Mouse (Mus musculus) CD4-positive, CD25-positive, alpha-beta regulatory T cell, adult 2 months (primary cell): ENCODE measurements around the gene Cpne7.

Source experiments
- DNase-seq: peaks from one replicate; pipeline ENCODE4 v3.0.0-alpha.2; 2012; ENCODE audit warnings: low read depth, low spot score

Cpne7 gene

DNA sequence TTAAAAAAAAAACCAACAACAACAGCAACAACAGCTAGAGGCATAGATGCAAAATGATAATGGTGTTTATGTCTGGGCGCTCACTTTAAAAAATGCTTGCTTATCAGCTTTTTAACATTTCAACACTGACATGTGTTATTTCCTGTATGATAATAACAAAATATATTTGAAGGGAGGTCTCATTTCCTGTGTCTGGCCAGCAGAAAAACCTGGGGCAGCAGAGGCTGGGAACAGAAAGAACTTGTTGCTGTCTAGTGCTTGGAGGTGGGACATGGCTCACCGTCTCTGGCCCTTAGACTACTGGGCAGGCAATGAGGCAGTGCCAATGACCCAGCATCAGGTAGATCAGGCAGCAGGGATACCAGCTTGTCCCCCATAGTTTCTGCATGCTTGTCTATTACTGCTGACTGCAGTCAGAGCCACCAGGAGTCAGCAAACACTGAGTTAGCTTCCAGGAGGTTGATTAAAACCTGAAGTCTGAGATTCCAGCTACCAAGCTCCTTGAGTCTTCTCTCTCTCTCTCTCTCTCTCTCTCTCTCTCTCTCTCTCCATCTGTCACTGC, 3.2 kb upstream of the Cpne7 start:
- peak; percentile 41 for DNase-seq

DNA sequence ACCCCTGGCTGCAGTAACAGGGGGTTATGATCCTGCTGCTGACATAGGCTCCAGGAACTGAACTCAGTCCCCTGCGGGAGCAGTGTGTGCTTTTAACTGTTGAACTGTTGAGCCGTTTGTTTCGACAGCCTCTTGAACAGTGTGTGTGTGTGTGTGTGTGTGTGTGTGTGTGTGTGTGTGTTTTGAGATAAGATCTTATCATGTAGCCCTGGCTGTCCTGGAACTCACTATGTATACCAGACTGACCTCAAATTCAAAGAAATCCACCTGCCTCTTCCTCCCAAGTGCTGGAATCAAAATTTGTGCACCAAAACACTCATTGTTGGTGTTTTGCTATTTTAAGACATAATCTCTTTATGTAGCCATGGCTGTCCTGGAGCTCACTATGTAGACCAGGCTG, 2.5 kb upstream of the Cpne7 start:
- DNase-seq: no peak

DNA sequence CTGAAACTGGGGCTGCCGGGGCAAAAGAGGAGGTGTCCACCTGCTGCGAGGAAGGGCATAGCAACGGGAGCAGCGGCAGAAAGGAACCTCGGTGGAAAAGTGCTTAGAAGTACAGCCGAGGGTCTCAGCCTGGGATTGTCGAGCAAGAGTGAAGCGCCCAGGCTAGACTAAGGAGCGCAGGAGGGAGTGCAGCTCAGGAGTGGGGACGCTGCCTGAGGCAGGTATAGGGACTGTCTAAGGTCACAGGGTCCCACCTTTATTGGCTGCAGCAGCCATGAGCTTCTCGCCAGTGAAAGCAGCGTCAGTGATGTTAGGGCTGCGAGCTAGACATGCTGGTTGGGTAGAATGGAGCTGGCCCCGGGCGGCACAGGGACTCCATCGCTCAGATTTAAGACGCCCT, 570 bp downstream of the Cpne7 start:
- peak; percentile 29 for DNase-seq

DNA sequence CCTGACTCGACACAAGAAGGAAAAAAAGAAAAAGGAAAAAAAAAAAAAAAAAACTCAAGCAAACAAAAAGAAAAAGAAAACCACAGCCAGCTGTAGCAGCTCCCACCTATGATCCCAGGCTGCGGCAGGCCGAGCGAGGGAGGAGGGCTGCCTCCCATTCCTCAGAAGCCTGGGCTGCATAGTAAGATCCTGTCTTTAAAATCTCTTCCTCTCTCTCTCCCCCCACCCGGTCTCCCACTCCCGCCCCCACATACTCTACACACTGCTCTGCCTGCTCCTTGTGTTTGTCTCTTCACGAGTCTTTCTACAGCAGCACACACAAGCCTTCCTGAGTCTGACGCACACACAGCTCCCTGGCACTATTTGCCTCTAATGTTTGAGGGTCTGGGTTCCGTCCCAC, 4.9 kb downstream of the Cpne7 start:
- DNase-seq: no peak

DNA sequence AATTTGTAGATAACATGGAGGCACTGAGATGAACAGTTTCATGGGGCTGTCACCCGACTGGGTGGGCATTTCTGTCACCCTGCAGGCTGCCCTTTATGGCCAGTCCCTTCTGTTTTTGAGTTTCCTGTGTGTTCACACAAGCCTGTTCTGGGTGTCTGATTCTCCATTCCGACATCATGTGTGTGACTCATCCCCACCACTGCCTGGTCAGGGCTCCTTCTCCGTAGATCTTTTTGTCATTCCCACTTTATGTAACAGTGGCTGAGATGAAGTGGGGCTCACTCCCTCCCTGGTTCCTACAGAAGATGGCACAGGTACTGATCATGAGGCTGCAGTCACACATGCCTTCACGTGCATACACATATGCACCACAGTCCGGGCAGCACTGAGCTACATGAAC, 5.5 kb downstream of the Cpne7 start:
- DNase-seq: no peak

DNA sequence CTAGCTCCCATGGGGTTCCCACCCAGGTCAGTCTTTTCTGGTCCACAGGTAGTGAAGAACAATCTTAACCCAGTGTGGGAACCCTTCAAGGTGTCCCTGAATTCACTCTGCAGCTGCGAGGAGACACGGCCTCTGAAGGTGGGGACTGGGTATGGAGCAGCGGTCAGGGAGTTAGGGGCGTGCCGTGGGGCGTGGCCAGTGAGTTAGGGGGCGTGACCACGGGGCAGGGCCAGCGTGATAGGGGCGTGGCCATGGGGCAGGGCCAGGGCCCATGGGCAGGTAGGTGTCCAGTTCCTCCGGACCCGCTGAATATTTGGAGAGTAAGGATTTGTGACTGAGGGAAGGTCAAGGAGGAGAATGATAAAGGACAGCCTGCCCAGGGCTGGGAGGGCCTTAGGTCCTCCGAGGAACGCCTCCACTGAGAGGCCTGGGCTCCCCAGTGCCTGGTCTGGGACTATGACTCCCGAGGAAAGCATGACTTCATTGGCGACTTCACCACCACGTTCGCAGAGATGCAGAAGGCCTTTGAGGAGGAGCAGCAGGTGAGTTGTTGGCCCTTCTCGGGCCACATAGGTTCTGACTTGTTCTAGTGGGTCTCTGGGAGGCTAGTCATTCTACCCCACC, 9.1 kb downstream of the Cpne7 start:
- DNase-seq: peak; percentile 28

DNA sequence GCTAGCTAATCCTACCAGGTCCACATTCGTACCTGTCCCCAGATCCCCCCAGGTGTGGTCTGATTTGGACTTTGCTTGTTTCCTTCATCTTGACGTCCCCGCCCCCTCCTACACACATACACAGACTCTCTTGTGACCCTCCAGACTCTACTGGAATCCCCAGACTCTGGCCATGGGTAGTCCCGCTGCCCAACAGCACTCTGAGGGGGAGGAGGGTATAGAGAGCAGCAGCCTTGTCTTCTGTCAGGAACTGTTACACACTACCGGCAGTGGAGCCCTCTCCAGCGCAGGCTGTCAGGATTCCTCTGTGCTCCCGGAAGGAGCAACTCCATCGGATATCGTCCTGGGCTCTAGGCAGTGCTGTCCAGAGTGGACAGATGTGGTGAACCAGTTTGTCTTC, 13.9 kb downstream of the Cpne7 start:
- DNase-seq: no peak

DNA sequence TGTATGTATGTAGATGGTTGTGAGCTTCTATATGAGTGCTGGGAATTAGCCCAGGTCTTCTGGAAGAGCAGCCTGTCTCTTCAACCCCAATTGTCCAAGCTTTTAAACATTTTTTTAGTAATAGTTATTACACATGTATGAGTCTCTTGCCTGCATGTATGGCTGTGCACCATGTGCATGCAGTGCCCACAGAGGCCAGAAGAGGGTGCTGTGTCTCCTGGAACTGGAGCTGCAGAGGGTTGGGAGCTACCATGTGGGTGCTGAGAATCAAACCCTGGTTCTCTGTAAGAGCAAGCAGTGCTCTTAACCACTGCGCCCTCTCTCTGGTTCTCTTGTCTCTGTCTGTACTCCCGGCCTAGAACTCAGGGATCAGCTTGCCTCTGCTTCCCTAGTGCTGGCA, 15.8 kb downstream of the Cpne7 start:
- DNase-seq: no peak

DNA sequence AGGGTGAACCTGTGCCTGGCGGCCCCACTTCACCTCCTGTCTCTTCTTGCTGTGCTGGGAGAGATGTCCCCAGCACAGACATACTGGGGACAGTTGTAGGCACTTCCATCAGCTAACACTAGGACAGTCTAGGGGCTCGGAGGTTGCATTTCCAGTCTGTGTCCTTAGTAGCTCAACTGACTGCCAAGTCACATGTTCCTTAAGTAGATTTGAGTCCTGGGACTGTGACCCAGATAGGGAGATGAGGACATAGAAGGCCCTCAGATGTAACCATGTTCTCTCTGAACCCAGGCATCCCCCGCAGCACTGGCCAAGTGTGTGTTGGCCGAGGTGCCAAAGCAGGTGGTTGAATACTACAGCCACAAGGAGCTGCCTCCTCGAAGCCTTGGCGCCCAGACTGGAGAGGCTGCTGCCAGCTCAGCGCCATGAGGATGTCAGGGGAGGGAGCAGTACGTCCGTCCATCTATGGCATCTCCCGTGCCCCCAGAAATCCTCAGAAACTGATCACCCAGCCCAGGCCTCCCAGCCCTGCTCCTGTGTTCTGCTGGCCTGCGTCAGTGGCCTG, 17.1 kb downstream of the Cpne7 start:
- no peak for DNase-seq

DNA sequence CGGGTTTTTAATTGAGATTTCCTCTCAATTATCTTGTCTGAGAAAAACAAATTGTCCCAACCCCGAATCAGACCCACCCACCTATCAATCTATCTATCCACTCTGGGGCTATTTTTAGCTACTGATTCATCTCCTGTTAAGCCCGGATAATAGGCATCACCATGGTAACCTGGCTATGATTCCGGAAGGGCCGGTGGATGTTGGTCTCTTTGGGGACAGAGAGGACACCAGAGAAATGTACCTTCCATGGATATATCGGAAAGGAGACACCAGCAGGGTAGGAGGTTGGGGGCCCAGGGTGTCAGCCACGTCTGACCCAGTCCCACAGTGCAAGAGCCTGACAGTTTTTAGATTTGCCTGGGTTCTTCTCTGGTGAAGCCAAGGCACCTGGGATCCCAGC, 18.2 kb downstream of the Cpne7 start:
- no peak for DNase-seq

DNA sequence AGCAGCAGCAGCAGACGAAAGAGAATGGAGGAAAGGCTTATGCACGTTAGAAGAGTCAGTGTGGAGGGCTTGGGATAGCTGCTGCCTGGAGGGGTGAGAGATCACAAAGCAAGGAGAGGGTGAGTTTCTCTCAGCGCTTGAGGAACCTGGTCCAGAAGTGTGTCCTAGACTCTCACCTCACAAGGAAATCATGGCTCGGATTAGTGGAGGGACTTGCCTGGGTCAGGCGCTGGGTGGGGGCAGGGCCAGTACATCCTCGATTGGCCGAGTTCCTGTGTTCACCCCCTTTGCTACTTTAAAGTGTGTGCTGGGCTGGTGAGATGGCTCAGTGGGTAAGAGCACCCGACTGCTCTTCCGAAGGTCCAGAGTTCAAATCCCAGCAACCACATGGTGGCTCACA, 18.6 kb downstream of the Cpne7 start:
- no peak for DNase-seq

DNA sequence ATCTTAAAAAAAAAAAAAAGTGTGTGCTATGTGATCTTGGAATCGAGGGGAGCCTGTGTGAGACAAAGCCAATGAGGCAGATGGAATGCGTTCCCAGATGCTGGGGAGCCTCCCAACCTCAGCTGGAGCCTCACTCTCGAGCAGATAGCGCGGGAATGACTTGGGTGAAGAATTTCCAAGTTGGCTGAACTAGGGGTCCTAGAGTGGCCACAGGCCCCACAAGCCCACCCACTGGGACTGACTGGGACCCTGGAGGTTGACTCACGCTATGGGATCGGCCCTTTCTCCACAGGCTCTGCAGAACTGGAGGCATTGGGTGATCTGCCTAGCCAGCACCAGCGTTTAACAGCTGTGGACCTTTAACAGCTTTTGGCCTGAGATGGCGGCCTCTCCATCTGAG, 19.1 kb downstream of the Cpne7 start:
- no peak for DNase-seq

DNA sequence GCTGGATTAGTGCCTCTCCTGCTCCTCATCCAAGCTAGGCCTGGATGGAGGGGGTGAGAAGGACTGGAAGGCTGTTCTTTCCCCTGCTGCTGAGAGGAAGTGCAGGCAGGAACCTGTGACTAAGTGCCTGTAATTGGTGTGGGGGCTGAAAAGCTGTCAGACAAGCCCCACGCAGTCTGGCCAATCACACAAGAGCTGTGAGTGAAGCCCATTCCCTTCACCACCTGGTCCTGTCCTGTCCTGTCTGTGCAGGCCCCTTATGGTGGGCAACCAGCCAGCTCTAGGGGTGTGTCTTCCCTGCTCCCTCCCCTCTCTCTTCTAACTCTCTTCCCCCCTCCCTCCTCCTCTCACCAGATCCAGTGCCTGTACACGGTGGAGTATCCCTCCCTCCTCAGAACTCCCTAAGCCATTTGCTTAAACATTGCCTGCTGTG, 20.5 kb downstream of the Cpne7 start:
- no peak for DNase-seq

DNA sequence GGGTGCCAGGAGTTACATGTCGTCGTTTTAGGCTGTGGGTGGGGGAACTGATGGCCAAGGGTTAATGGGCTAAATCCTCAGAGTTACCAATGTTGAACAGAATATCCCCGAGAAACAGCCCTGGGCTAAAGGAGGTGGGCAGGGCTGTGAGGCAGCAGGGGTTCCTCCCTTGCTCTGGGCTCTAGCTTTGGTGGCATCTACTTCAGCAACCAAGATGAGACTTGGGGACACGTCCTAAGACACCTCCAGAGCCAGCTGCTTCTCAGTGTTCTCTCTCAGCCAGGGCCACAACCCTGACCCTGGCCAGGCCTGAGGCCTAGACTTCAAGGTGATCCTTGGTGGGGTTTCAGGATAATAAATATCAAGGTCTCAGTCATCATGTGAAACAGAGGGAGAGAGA, 21.6 kb downstream of the Cpne7 start:
- DNase-seq: no peak

DNA sequence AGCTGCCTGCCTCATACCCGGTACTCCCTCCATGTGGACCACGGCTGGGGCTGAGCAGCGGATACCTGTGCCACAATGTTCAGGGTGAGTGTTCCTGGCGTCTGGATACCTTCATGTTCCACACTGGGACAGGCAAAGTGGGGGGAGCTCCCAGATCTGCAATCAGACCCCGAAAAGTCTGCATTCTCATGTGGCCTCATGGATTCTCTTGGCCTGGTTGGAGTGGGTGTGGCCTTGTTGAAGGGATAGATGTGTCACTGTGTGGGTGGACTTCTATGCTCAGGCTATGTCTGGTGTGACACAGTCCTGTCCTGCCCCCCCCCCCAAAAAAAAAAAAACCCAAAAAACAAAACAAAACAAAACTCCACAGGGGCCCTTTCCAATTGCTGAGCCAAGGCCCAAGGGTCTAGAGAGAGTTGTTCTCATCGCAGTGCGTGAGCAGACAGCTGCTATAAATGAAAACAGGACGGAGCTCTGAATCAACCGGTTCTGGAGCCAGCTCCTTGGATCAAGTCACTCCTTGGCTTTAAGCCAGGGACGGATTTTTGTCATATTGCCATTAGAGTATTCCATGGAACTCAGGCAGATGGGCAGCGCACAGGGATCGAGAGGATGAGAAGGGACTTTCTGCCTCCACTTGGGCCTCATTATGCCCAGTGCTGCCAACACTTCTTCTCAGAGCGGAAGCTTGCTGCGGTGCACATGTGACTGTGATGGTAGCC, 24.7 kb downstream of the Cpne7 start:
- DNase-seq: no peak

DNA sequence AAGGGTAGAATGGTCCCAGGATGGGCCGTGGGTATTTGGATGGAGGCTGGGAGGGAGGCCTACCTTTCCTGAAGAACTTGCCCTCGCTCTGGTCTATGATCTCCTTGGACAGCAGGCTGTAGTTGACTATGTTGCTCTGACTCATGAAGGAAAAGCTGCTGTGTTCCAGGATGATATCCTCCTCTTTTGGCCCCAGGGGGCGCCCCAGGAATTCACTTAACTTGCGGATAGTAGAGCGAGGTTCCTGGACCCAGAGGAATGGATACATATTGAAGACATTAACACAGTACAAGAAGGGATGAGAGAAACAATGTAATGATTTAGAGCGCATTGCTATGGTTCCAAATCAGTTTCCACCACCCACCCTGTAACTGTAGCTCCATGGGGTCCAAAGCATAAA, 28.1 kb downstream of the Cpne7 start:
- peak; percentile 63 for DNase-seq

DNA sequence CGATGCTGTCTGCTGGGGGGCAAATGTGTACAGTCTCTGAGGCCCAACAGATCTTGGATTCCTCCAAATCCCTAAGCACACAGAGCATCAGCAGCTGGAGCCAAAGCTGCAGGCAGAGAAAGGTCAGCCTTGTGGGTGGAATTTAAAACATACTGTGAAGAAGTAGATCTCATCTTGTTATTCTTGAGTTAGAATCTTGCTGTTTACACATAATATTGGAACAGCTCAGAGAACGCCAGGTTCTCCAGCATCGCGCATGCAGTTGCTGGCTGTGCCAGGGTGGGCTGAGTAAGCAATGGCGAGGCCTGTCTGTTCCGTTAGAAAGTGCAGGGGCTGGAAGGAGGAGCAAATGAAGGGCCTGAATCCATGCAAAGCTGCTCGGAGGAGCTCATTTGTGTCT, 29.2 kb downstream of the Cpne7 start:
- DNase-seq: no peak

DNA sequence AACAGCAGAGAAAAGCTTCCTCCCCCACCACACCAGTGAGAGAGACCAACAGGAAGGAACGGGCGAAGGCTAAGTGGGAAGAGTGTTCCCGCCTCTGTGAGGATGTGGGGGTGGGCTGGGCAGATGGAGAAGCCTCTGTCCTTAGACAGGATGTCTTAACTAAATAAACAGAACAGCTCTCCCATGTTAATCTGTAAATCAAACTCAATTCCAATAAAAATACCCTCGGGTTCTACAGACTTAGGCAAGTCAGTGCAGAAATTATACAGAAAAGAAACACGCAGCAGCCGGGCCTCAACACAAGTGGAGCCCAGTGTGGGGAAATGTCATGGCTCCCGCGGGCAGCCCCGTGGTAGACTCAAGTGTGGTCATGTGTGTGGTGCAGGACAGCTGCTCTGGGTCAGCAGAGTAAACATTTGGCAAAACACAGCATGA, 33.6 kb downstream of the Cpne7 start:
- no peak for DNase-seq

DNA sequence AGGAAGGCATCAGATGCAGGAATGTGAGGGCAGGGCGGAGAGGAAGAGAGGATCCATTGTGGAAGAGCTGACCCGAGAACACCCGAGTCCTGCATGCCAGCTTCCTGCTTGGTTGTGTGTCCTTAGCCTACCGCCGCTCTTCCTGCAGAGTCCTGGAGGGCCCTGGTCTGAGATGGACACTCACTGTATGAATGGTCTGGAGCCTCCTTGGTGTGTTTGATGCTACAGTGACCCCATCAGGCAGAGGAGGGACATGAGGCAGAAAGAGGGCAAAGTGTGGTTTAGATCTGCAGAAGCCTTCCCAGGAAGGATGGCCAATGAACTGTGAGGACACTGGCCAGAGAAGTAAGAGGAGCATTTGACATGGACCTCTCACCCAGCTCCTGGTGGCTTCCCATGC, 38.0 kb downstream of the Cpne7 start:
- no peak for DNase-seq

DNA sequence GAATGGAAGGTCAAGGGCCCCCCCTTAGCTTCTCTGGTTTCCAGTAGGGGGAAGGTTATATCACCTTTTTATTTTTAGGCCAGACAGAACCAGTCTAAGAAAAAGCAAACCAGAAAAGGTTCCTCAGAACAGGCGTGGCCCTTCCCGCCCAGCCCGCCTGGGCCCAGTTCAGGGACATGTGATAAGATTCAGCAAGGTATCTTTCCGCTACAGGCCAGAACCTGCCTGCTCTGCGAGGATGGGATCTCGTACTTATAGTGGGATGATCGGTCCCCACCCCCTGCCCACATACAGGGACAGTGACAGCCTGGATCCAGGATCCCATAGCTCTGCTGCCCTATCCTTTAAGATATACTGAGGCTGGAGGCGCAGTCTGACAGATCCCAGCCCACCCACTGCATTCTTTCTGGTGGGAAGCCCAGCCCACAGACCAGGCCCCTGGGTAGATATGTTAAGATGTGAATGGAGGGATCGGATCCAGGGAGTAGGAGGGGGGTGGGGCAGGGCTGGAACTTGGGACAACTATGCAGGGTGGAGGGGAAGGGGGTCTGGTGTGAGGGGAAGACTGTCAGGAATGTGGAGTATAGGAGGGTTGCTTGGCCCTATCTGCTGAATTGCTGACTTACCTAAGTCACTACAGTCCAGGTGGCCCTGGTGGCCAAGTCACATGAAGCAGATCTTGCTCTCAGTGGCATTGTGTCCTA, 39.0 kb downstream of the Cpne7 start:
- no peak for DNase-seq

DNA sequence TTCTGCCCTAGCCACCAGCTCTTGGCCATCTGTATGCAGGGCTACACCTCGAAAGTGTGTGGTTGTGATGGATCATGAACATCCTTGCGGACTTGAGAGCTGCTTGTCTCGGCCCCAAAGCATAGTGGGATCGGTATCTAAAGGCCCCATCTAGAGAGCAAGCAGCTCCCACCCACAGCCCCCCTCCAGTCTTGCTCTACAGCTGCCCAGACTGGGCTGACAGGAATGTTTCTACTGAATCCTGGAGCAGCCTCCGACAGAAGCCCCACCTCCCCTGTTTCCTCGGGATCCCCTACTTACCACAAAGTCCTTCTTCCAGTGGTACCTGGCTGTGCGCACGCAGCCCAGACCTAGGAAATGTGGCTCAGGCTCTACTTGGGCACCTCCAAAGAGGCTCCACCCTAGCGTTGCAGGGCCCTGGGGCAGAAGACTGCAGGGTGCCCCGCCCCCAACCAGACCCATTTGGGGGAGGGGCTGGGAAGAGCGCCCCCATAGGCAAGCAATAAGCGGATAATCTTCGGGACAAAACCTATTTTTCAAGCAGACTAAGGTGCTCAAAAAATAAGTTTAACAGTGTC, 40.8 kb downstream of the Cpne7 start, which contains the start of gene Sult5a1:
Gene Sult5a1 (minus strand): TSS at position 428 of the 578 bp plus-strand sequence.
- DNase-seq: no peak

DNA sequence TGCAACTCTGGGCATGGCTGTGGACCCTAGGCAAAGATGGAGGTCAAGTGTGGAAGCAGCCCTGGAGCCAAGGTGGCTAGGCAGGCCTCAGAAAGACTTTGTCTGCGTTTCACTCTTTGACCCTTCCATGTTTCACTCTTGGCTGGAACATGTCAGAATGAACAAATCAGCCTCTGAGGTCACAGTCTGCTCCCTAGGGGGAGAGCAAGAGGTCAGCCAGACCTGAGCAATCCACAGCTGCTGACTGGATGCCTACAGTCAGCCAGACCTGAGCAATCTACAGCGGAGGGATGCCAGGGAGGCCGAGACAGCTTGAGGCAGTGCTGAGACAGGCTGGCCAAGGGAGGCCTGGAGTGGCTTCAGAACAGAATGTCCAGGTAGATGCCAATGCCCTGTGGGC, 64.2 kb downstream of the Cpne7 start:
- no peak for DNase-seq
